Mouse (Mus musculus) cerebellum, postnatal 4 days (tissue): ENCODE measurements around the gene Gtsf2.

ENCODE experiments used
- DNase-seq, 2 experiments: peaks; one replicate each; pipeline ENCODE4 v3.0.0; 2022; ENCODE audit warnings: low spot score in 2 of 2, mixed read lengths in 1 of 2

Gene Gtsf2

DNA sequence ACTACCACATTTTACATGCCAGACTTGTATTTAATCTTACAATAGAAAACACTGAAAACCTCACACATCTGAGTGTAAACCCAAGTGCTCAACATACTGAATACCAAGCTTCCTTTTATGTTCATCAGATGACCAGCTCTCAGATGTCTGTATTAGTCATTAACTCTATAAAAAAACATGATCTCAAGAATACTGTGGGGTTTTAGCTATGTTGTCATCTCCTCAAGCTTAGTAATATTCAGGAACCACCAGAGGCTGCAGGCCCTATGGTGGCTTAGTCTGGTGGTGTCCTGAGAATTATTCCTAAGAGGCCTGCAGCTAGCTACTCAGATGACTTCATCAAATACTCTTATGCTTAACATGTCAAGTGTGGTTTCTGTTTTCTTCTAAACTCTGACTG lies 54.7 kb downstream of the Gtsf2 start:
- no peak for DNase-seq
